8 mouse cellular contexts compared by ENCODE assay signal in genomic region chr12:84218289-84219120, GRCm38 (mm10). TPM values are rescaled to one million over a fixed set of nuclear protein-coding genes. Genes with fewer than 3 reads are reported as not detected.
DNase-seq lines count a peak whose midpoint lies in the region; ATAC-seq and TF ChIP-seq lines count a peak whose summit lies in the region.

Gene Elmsan1, minus strand, starts transcription at chr12:84218881.

- peak; percentile 85 for DNase-seq in A20 (ENCODE audit: low read depth, low spot score)
- peak; percentile 47 to 58 for DNase-seq in adrenal gland, postnatal 4 days (ENCODE audit: low spot score in 2 of 2)
- DNase-seq in liver, adult 2 months (ENCODE audit: extremely low read depth, low read depth, low spot score): no peak
- peak; percentile 69 for DNase-seq in midbrain, postnatal 0 days (ENCODE audit: low spot score)
- peak; percentile 85 for DNase-seq in spleen, postnatal 36 days (ENCODE audit: low spot score in 2 of 2)

- H3K27ac ChIP-seq in embryonic facial prominence, embryonic 15.5 days (replicated peaks): peak within 1 kb of the TSS; percentile 96
- peak within 1 kb of the TSS; percentile 78 for H3K27ac ChIP-seq in heart, embryonic 11.5 days (ENCODE audit: low read depth, low read length)
- H3K27ac ChIP-seq in kidney, embryonic 15.5 days: peak within 1 kb of the TSS; percentile 94
- peak within 1 kb of the TSS; percentile 89 for H3K27ac ChIP-seq in liver, adult 2 months (replicated peaks; ENCODE audit: insufficient read depth, low read depth, low read length)
- H3K27ac ChIP-seq in midbrain, postnatal 0 days (ENCODE audit: low read depth, low read length): peak within 1 kb of the TSS; percentile 43; the same call in 1 of the 2 replicates

- peak within 1 kb of the TSS; percentile 74 for H3K4me2 ChIP-seq in embryonic facial prominence, embryonic 15.5 days (replicated peaks)
- H3K4me2 ChIP-seq in heart, embryonic 11.5 days: peak within 1 kb of the TSS; percentile 85
- peak within 1 kb of the TSS; percentile 78 for H3K4me2 ChIP-seq in kidney, embryonic 15.5 days
- peak within 1 kb of the TSS; percentile 99 for H3K4me2 ChIP-seq in midbrain, postnatal 0 days (ENCODE audit: low read depth, low read length, poor library complexity, severe bottlenecking)

- H3K9ac ChIP-seq in embryonic facial prominence, embryonic 15.5 days: peak within 1 kb of the TSS; percentile 79
- peak within 1 kb of the TSS; percentile 92 for H3K9ac ChIP-seq in heart, embryonic 11.5 days (ENCODE audit: low read depth, low read length)
- peak within 1 kb of the TSS; percentile 88 for H3K9ac ChIP-seq in kidney, embryonic 15.5 days
- peak within 1 kb of the TSS; percentile 91 for H3K9ac ChIP-seq in liver, adult 2 months (ENCODE audit: low read depth, low read length)
- H3K9ac ChIP-seq in midbrain, postnatal 0 days (replicated peaks; ENCODE audit: low read length, poor library complexity, severe bottlenecking): peak within 1 kb of the TSS; percentile 47

- H3K9me3 ChIP-seq in embryonic facial prominence, embryonic 15.5 days (replicated peaks): no peaks in the 10 kb centered on the region
- no peaks in the 10 kb centered on the region for H3K9me3 ChIP-seq in heart, embryonic 11.5 days (replicated peaks; ENCODE audit: control insufficient read depth, low read length)
- H3K9me3 ChIP-seq in kidney, embryonic 15.5 days (replicated peaks): no peaks in the 10 kb centered on the region
- no peaks in the 10 kb centered on the region for H3K9me3 ChIP-seq in midbrain, postnatal 0 days (ENCODE audit: low read length)

- H3K79me2 ChIP-seq in liver, adult 2 months (ENCODE audit: control insufficient read depth, insufficient read depth, low read length): peaks cover 36% of the 10 kb centered on the region; the same call in 1 of the 2 replicates

- H3K36me3 ChIP-seq in embryonic facial prominence, embryonic 15.5 days: no peaks in the 10 kb centered on the region
- no peaks in the 10 kb centered on the region for H3K36me3 ChIP-seq in heart, embryonic 11.5 days (ENCODE audit: control insufficient read depth, insufficient read depth, low read length)
- no peaks in the 10 kb centered on the region for H3K36me3 ChIP-seq in kidney, embryonic 15.5 days
- H3K36me3 ChIP-seq in liver, adult 2 months (ENCODE audit: control insufficient read depth, insufficient read depth, low read length): no peaks in the 10 kb centered on the region
- H3K36me3 ChIP-seq in midbrain, postnatal 0 days (ENCODE audit: insufficient read depth, low read length): no peaks in the 10 kb centered on the region

- H3K27me3 ChIP-seq in embryonic facial prominence, embryonic 15.5 days: no peaks in the 10 kb centered on the region
- no peaks in the 10 kb centered on the region for H3K27me3 ChIP-seq in heart, embryonic 11.5 days (ENCODE audit: control insufficient read depth, insufficient read depth, low read length)
- H3K27me3 ChIP-seq in kidney, embryonic 15.5 days: no peaks in the 10 kb centered on the region
- H3K27me3 ChIP-seq in liver, adult 2 months (ENCODE audit: control insufficient read depth, insufficient read depth, low read length): no peaks in the 10 kb centered on the region
- 0 out of 2 replicates have a peak, but pooled peaks cover 10% of the 10 kb centered on the region for H3K27me3 ChIP-seq in midbrain, postnatal 0 days (ENCODE audit: insufficient read depth, low read length)

- peak; percentile 55; the same call in 1 of the 2 replicates for TF ChIP-seq POLR2A in liver, adult 2 months (IDR thresholded peaks at IDR 0.05; ENCODE audit: extremely low read depth, insufficient read depth, low read length)

- 0% methylated on average over 81 of the region's 82 CpGs for WGBS in embryonic facial prominence, embryonic 15.5 days
- under 1% methylated on average over 80 of the region's 82 CpGs for WGBS in heart, embryonic 11.5 days (ENCODE audit: insufficient replicate concordance)
- under 1% methylated on average over 82 of the region's 82 CpGs for WGBS in kidney, embryonic 15.5 days
- 1% methylated on average over 82 of the region's 82 CpGs for WGBS in liver, adult 2 months
- WGBS in midbrain, postnatal 0 days: under 1% methylated on average over 65 of the region's 82 CpGs

- H3K4me1 ChIP-seq in embryonic facial prominence, embryonic 15.5 days: peaks cover 45% of the 10 kb centered on the region
- peaks cover 27% of the 10 kb centered on the region for H3K4me1 ChIP-seq in heart, embryonic 11.5 days (ENCODE audit: control insufficient read depth, insufficient read depth, low read length)
- peaks cover 63% of the 10 kb centered on the region for H3K4me1 ChIP-seq in kidney, embryonic 15.5 days
- H3K4me1 ChIP-seq in liver, adult 2 months (ENCODE audit: control insufficient read depth, insufficient read depth, low read length): peaks cover 20% of the 10 kb centered on the region
- no peaks in the 10 kb centered on the region for H3K4me1 ChIP-seq in midbrain, postnatal 0 days (ENCODE audit: insufficient read depth, low read length)

- ATAC-seq in embryonic facial prominence, embryonic 15.5 days (ENCODE audit: insufficient number of reproducible peaks, low FRiP score, low TSS enrichment, low read depth): peak; percentile 80
- peak; percentile 79 for ATAC-seq in heart, embryonic 11.5 days (replicated peaks; ENCODE audit: insufficient number of reproducible peaks, low FRiP score, low TSS enrichment)
- peak; percentile 87 for ATAC-seq in kidney, embryonic 15.5 days (replicated peaks; ENCODE audit: low FRiP score)
- peak; percentile 66 for ATAC-seq in midbrain, postnatal 0 days (ENCODE audit: low FRiP score)

- no peak for TF ChIP-seq CTCF in liver, adult 2 months (IDR thresholded peaks at IDR 0.05; ENCODE audit: low read depth, low read length)
- no peak for TF ChIP-seq CTCF in midbrain, postnatal 0 days (IDR thresholded peaks at IDR 0.05)

- H3K4me3 ChIP-seq in embryonic facial prominence, embryonic 15.5 days (replicated peaks): peak within 1 kb of the TSS; percentile 84
- H3K4me3 ChIP-seq in heart, embryonic 11.5 days (ENCODE audit: low read depth, low read length): peak within 1 kb of the TSS; percentile 73
- H3K4me3 ChIP-seq in kidney, embryonic 15.5 days (replicated peaks): peak within 1 kb of the TSS; percentile 90
- H3K4me3 ChIP-seq in liver, adult 2 months (ENCODE audit: insufficient read depth, low read depth, low read length): peak within 1 kb of the TSS; percentile 93
- H3K4me3 ChIP-seq in midbrain, postnatal 0 days (ENCODE audit: low read depth, low read length): peak within 1 kb of the TSS; percentile 66

RNA-seq across cellular contexts. Expression of gene Elmsan1, which starts in this region (rescaled TPM):
- 10 to 100 TPM; 30.2 to 34.8 TPM for total RNA-seq in adrenal gland, postnatal 4 days (2021)
- 15.4 and 15.9 TPM in 2 replicates for polyA plus RNA-seq in embryonic facial prominence, embryonic 15.5 days (2015; fragmentation: Nextera tagmentation; extraction: Ambion mirVana)
- 5.9 and 7.1 TPM in 2 replicates for polyA plus RNA-seq in heart, embryonic 11.5 days (2014; fragmentation: Nextera tagmentation; extraction: Ambion mirVana)
- 8.7 and 10.8 TPM in 2 replicates for polyA plus RNA-seq in kidney, embryonic 15.5 days (2015; fragmentation: Nextera tagmentation; extraction: Ambion mirVana)
- total RNA-seq in liver, adult 2 months (2014; rRNA removed): 2.3 and 3.2 TPM in 2 replicates
- 3.4 and 3.8 TPM in 2 replicates for polyA plus RNA-seq in liver, adult 2 months (2012; rRNA removed)
- 8.5 and 15.6 TPM in 2 replicates for total RNA-seq in midbrain, postnatal 0 days (2014; rRNA removed)
- 2.0 and 3.0 TPM in 2 replicates for polyA plus RNA-seq in midbrain, postnatal 0 days (2015; fragmentation: Nextera tagmentation; extraction: Ambion mirVana)

Comparison
In these comparisons a context has a peak if more than half of its experiments do, and no peak if none do; other contexts are left out.
1. H3K27ac ChIP-seq: peak in every context shown above with its lines; median percentile 96 in embryonic facial prominence, embryonic 15.5 days; 94 in kidney, embryonic 15.5 days; 89 in liver, adult 2 months; 78 in heart, embryonic 11.5 days; 43 in midbrain, postnatal 0 days.